Mouse (Mus musculus): ENCODE measurements around the gene Gm49661.

- TF ChIP-seq CTCF (IDR thresholded peaks at IDR 0.05; ENCODE audit: low read depth, low read length) (no peak), POLR2A (IDR thresholded peaks at IDR 0.05; ENCODE audit: borderline replicate concordance, low read depth, low read length) (no peak)
Measured at GRCm38 (mm10) chr8:84966603-84967002, 2.6 kb downstream of the Gm49661 start.

All from bone marrow macrophage, adult 2 months (primary cell).